Mouse (Mus musculus) T-helper 17 cell (primary cell): ENCODE measurements at regions not wholly inside any gene's neighbourhood (a gene's known extent, or its start where the extent isn't known, plus 50 kb on each side); places are given as distances from the start of the nearest gene placed in this dataset.
"Not testable (repeated sequence)": the region's sequence is repeated elsewhere in the genome, so short reads cannot be mapped to it uniquely, and the experiment has no call there.

ENCODE experiments used
- in situ Hi-C, 2 experiments: fragments of 300-600 bp; cut with MboI, MseI; formaldehyde crosslinking; loops; 1 replicate in 1 of 2; 2 replicates in 1 of 2; pipeline ENCODE4 v1.15.1; 2025; ENCODE audit warnings: high pct_unique_total_duplicates in 2 of 2

- in situ Hi-C loops, result loop anchor here in 1 of 2 experiments (5.0 kb wide), 1 partner anchor 49 kb away; no protein-coding TSS in a partner anchor
Observed at GRCm38 (mm10) chr6:3201507-3201906, 197.9 kb downstream of the Samd9l start.

GRCm38 (mm10) chr6:3201107-3201506, 198.3 kb downstream of the Samd9l start:
- in situ Hi-C loops, result loop anchor here in 1 of 2 experiments (5.0 kb wide), 1 partner anchor 49 kb away; no protein-coding TSS in a partner anchor

- in situ Hi-C loops, result loop anchor here in 1 of 2 experiments (5.0 kb wide), 1 partner anchor 48 kb away; no protein-coding TSS in a partner anchor
Observed at GRCm38 (mm10) chr6:3200586-3200985, 198.8 kb downstream of the Samd9l start.

- in situ Hi-C loops, result loop anchor here in 1 of 2 experiments (5.0 kb wide), 1 partner anchor 415 kb away; no protein-coding TSS in a partner anchor
Observed at GRCm38 (mm10) chr6:3192424-3192820, 206.9 kb downstream of the Samd9l start.

- in situ Hi-C loops, result loop anchor here in 1 of 2 experiments (5.0 kb wide), 1 partner anchor 415 kb away; no protein-coding TSS in a partner anchor
Observed at GRCm38 (mm10) chr6:3191695-3192423, 207.5 kb downstream of the Samd9l start.

- in situ Hi-C loops, result loop anchor here (5.0 kb wide), 3 partner anchors 53 to 132 kb away; no protein-coding TSS in a partner anchor
Observed at GRCm38 (mm10) chr6:3183819-3184199, 215.6 kb downstream of the Samd9l start.

- in situ Hi-C loops, result loop anchor here (5.0 kb wide), 3 partner anchors 54 to 131 kb away; no protein-coding TSS in a partner anchor
Observed at GRCm38 (mm10) chr6:3182889-3183818, 216.2 kb downstream of the Samd9l start.

GRCm38 (mm10) chr6:3182424-3182841, 216.9 kb downstream of the Samd9l start:
- in situ Hi-C loops, result loop anchor here (5.0 kb wide), 3 partner anchors 55 to 130 kb away; no protein-coding TSS in a partner anchor

GRCm38 (mm10) chr6:3179603-3180348, 219.6 kb downstream of the Samd9l start:
- in situ Hi-C loops, result loop anchor here (5.0 kb wide), 3 partner anchors 58 to 127 kb away; no protein-coding TSS in a partner anchor

- in situ Hi-C loops, result not testable (repeated sequence)
Observed at GRCm38 (mm10) chr6:3169479-3169878, 229.9 kb downstream of the Samd9l start.

- in situ Hi-C loops, result not testable (repeated sequence)
Observed at GRCm38 (mm10) chr6:3166149-3166548, 233.2 kb downstream of the Samd9l start.

GRCm38 (mm10) chr6:3151901-3152300, 247.5 kb downstream of the Samd9l start:
- in situ Hi-C loops, result loop anchor here in 1 of 2 experiments (5.0 kb wide), 1 partner anchor 50 kb away; no protein-coding TSS in a partner anchor

GRCm38 (mm10) chr6:3137823-3138222, 261.5 kb downstream of the Samd9l start:
- in situ Hi-C loops, result loop anchor here in 1 of 2 experiments (10.0 kb wide), 1 partner anchor 83 kb away; no protein-coding TSS in a partner anchor

GRCm38 (mm10) chr6:3133763-3134162, 265.6 kb downstream of the Samd9l start:
- in situ Hi-C loops, result loop anchor here in 1 of 2 experiments (10.0 kb wide), 1 partner anchor 79 kb away; no protein-coding TSS in a partner anchor

GRCm38 (mm10) chr6:3116296-3116695, 283.1 kb downstream of the Samd9l start:
- in situ Hi-C loops, result not testable (repeated sequence)
